Mouse (Mus musculus) gastrocnemius, adult 2 months (tissue): ENCODE results near the gene Gm9970. TPM values are rescaled to one million over a fixed set of nuclear protein-coding genes. Genes with fewer than 3 reads are reported as not detected.

Experiments used
- DNase-seq: peaks from one replicate; pipeline ENCODE4 v3.0.0; 2022
- H3K27ac ChIP-seq: fragments of 200-600 bp; 2 replicates; pipeline ENCODE4 v1.8.1; 2022; ENCODE audit warnings: mild to moderate bottlenecking
- H3K4me3 ChIP-seq: fragments of 200-600 bp; 2 replicates; pipeline ENCODE4 v1.8.1; 2022; ENCODE audit warnings: mild to moderate bottlenecking, moderate library complexity
- CTCF ChIP-seq: fragments of 200-600 bp; IDR thresholded peaks from 2 replicates; pipeline ENCODE4 v1.8.1; 2022; ENCODE audit warnings: antibody characterized with exemption, mild to moderate bottlenecking, moderate library complexity
- intact Hi-C: fragments of 180-260 bp; cut with DNase I; formaldehyde crosslinking; loops from one replicate; pipeline ENCODE4 v1.15.1; 2025
- total RNA-seq, 2 experiments: library from RNA; stranded (reverse); gene quantifications; 2 replicates each; pipeline ENCODE4 v1.2.3; 2021

The Gm9970 gene
- total RNA-seq, 2 experiments from 2014 or later: not detected

DNA sequence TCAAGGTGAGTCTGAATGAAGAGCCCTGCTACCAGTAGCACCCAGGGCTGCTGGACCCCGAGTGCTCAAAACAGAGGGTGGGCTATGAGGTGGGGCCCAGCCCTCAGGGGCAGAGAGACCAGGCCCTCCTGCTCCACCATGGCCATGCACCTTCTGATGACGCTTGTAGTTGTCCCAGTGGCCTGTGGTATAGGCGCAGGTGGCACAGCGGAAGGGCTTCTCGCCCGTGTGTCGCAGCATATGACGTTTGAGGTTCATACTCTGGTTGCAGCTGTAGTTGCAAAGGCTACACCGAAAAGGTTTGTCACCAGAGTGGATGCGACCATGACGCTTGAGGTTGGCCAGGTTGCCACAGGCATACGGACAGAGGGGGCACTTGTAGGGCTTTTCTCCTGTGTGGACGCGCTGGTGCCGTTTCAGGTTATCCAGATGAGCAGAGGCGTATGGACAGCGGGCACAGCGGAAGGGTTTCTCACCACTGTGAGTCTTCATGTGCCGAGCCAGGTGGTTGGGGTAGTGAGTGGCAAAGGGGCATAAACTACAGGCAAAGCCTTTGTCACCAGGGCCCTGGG, 41.6 kb downstream of the Gm9970 start:
- H3K27ac ChIP-seq: no peak overlapping the region
- intact Hi-C loops: no loop called here
- H3K4me3 ChIP-seq: no peak overlapping the region
- no peak for TF ChIP-seq CTCF
- no peak for DNase-seq

- intact Hi-C loops: no loop called here
- no peak for DNase-seq
- Histone ChIP-seq H3K4me3 (no peak overlapping the region), H3K27ac (no peak overlapping the region)
- TF ChIP-seq CTCF: no peak
Measured at GRCm38 (mm10) chr5:31198616-31199320, 42.3 kb downstream of the Gm9970 start.

DNA sequence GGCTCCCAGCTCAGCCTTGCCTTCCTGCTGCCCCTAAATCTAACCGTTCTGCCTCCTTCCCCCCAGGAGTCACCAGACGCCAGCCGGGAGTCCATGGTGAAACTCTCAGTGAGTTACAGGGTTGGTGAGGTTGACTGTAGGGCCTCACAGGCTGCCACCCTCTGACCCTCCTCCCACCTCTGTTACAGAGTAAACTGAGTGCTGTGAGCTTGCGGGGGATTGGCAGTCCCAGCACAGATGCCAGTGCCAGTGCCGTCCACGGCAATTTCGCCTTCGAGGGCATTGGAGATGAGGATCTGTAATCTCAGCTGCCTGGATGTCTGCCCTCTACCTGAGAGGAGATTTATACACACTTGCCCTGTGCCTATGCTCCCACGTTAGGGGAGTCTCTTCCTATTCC, 42.9 kb downstream of the Gm9970 start:
- peak; percentile 21 for DNase-seq
- Histone ChIP-seq H3K27ac (no peak overlapping the region), H3K4me3 (no peak overlapping the region)
- no peak for TF ChIP-seq CTCF
- intact Hi-C loops: no loop called here

DNA sequence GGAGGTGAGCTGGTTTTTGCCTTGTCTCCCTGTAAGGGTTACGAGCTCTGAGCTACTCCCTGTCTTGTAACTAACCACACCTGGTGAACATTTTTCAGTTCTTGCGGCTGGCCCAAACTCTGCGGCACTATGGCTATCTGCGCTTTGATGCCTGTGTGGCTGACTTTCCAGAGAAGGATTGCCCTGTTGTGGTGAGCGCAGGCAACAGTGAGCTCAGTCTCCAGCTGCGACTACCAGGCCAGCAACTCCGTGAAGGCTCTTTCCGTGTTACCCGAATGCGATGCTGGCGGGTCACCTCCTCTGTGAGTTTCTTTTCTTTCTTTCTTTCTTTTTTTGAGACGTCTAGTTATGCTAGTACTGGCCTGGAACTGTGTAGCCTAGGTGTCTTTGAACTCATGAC, 44.0 kb downstream of the Gm9970 start:
- no peak overlapping the region for H3K27ac ChIP-seq
- no peak for DNase-seq
- no peak overlapping the region for H3K4me3 ChIP-seq
- intact Hi-C loops: no loop called here
- no peak for TF ChIP-seq CTCF

GRCm38 (mm10) chr5:31196207-31196606, 44.8 kb downstream of the Gm9970 start:
- Histone ChIP-seq H3K27ac (no peak overlapping the region), H3K4me3 (no peak overlapping the region)
- TF ChIP-seq CTCF: no peak
- intact Hi-C loops: no loop called here
- no peak for DNase-seq

DNA sequence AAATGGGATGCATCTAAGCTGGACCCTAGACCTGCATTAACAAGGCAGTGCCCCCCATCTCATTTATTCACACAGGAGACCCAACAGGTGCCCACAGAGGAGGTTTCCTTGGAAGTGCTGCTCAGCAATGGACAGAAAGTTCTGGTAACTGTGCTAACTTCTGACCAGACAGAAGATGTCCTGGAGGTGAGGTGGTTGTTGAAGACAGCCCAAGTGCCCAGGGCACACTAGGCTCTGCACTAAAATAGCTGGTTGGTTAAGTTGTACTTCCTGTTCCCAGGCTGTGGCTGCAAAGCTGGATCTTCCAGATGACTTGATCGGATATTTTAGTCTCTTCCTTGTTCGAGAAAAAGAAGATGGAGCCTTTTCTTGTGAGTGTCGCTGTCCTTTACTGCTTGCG, 45.4 kb downstream of the Gm9970 start:
- no peak for TF ChIP-seq CTCF
- H3K27ac ChIP-seq: no peak overlapping the region
- intact Hi-C loops: no loop called here

DNA sequence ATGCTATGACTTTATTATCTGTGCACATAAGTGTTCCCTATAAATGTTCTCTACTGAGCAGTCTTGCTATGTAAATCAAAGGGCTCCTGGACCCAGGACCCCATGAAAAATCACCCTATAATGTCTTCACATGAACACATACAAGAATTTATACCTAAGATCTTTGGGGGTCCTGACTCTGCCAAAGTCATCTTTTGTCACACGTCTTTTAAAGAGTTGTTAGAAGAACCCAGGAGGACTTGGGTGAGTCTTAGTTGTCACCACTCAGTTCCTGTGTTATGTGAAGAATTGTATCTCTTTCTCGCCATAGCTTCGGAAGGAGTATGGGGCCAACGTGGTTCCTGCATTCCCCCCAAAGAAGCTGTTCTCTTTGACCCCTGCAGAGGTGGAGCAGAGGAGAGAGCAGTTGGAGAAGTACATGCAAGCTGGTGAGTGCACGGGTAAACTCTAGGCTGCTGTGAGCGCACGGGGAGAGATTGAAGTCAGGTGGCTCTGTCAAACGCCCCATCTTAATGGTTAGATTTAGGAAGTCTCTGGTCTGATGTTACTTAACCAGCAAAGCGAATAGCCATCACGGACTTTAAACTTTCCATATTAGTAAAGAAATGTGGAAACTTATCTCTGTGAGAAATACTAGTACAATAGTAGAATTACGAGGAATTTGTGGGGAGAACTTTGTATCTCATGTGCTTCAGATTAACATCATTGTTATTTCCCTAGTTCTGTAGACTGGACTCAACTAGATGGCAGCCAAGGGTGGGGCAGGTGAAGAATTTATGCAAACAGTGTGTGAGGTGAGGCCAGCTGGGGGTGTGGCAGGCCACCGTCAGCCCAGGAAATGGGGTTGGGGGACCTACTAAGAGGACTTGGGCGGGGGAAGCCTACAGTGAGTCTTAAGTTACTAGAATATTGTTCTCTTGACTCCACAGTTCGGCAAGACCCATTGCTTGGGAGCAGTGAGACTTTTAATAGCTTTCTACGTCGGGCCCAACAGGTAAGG, 46.2 kb downstream of the Gm9970 start:
- TF ChIP-seq CTCF: no peak
- H3K27ac ChIP-seq: no peak overlapping the region
- no peak for DNase-seq
- peak overlapping the region; percentile 81 for H3K4me3 ChIP-seq
- intact Hi-C loops: no loop called here

More for the DNA sequence above, 45.4 kb downstream of the Gm9970 start:
- no peak for DNase-seq
- H3K4me3 ChIP-seq: no peak overlapping the region

DNA sequence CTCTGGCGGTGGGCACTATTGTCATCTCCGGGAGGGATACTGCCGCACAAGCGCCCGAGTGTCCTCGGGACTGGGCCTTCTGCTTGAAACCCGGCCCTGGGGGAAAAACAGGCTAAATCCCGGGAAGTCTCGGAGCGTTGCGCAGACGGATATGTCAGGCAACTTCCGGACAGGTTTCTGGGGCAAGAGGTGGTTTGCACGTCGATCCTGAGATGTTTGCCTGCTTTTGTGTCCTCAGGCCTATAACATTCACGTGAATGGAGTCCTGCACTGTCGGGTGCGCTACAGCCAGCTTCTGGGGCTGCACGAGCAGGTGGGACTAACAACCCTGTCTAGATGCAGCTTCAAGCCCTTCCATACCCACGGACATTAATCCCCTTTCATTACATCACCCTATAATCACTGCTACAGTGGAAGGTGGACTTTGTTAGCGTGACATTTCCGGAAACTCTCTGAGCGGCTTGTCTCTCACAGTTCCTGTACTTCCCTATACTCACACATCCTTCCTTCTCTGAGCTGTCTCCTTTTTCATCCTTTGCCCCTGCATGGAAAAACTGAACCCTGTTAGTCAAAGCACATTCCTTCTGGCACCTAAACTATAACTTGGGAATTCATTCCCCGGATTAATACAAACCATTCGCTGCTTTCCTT, 47.3 kb downstream of the Gm9970 start:
- Histone ChIP-seq H3K27ac (peak overlapping the region; percentile 93), H3K4me3 (peak overlapping the region; percentile 81)
- intact Hi-C loops: no loop called here
- no peak for TF ChIP-seq CTCF
- DNase-seq: no peak

- peak; percentile 66 for TF ChIP-seq CTCF
- peak within 1 kb of the TSS; percentile 93 for H3K27ac ChIP-seq
- H3K4me3 ChIP-seq: peak within 1 kb of the TSS; percentile 81
- peak; percentile 99 for DNase-seq
- intact Hi-C loops: no loop called here
Measured at GRCm38 (mm10) chr5:31192939-31193630, 47.9 kb downstream of the Gm9970 start, which contains the start of the genes Snx17 and Eif2b4. Snx17 (plus strand) TSS chr5:31193227. Eif2b4 (minus strand) TSS chr5:31193430.

- H3K4me3 ChIP-seq: peak overlapping the region; percentile 81
- intact Hi-C loops: no loop called here
- TF ChIP-seq CTCF: no peak
- peak overlapping the region; percentile 93 for H3K27ac ChIP-seq
- DNase-seq: peak; percentile 88
Measured at GRCm38 (mm10) chr5:31192045-31192938, 48.7 kb downstream of the Gm9970 start.

Other genes with a start within 250 kb of the Gm9970 start
- gene Atraid, start 192.9 kb downstream of the Gm9970 start, total RNA-seq: 10 to 100 TPM; 40.9 to 41.6 TPM
- gene Slc5a6, start 192.3 kb downstream of the Gm9970 start, total RNA-seq: 1 to 10 TPM; 5.6 to 6.0 TPM
- 10 to 100 TPM; 25.5 to 28.6 TPM for gene Cad, start 186.5 kb downstream of the Gm9970 start, total RNA-seq
- not detected for gene Dnajc5g, start 134.9 kb downstream of the Gm9970 start, total RNA-seq
- not detected for gene Slc30a3, start 133.0 kb downstream of the Gm9970 start, total RNA-seq
- 100 to 1,000 TPM; 356 to 504 TPM for gene Trim54, start 124.5 kb downstream of the Gm9970 start, total RNA-seq
- gene Ucn, start 102.4 kb downstream of the Gm9970 start, total RNA-seq: not detected
- gene Mpv17, start 87.0 kb downstream of the Gm9970 start, total RNA-seq: 10 to 100 TPM; 16.9 to 24.2 TPM
- under 1 TPM; 0.53 to 0.74 TPM for gene Gm29609, start 61.3 kb downstream of the Gm9970 start, total RNA-seq
- 10 to 100 TPM; 22.9 to 26.5 TPM for gene Gtf3c2, start 61.1 kb downstream of the Gm9970 start, total RNA-seq
- 10 to 100 TPM; 31.1 to 33.2 TPM for gene Snx17, start 48.0 kb downstream of the Gm9970 start, total RNA-seq
- 10 to 100 TPM; 39.5 to 53.9 TPM for gene Eif2b4, start 47.8 kb downstream of the Gm9970 start, total RNA-seq
- gene Zfp513, start 38.9 kb downstream of the Gm9970 start, total RNA-seq: 1 to 10 TPM; 6.2 to 7.1 TPM
- 10 to 100 TPM; 41.1 to 45.7 TPM for gene Ppm1g, start 20.5 kb downstream of the Gm9970 start, total RNA-seq
- gene Nrbp1, start 368 bp downstream of the Gm9970 start, total RNA-seq: 10 to 100 TPM; 51.3 to 58.5 TPM
- 1 to 10 TPM; 1.5 to 2.0 TPM for gene Krtcap3, start 10.5 kb upstream of the Gm9970 start, total RNA-seq
- gene Ift172, start 49.9 kb upstream of the Gm9970 start, total RNA-seq: 10 to 100 TPM; 26.0 to 34.8 TPM
- 1 to 10 TPM; 1.2 to 3.2 TPM for gene Fndc4, start 54.8 kb upstream of the Gm9970 start, total RNA-seq
- not detected for gene Gckr, start 56.2 kb upstream of the Gm9970 start, total RNA-seq
- gene Zfp512, start 211.2 kb upstream of the Gm9970 start, total RNA-seq: 10 to 100 TPM; 12.3 to 14.0 TPM
- gene 4930548H24Rik, start 244.5 kb upstream of the Gm9970 start, total RNA-seq: under 1 TPM in 1 of 2 experiments, not detected in 1; 0.10 TPM